In genomic region chr4:41096794-41097193, GRCm38 (mm10) we compare ENCODE assay signal across 14 mouse cellular contexts. TPM values are rescaled to one million over a fixed set of nuclear protein-coding genes. Genes with fewer than 3 reads are reported as not detected.
DNase-seq lines count a peak whose midpoint lies in the region; ATAC-seq and TF ChIP-seq lines count a peak whose summit lies in the region.
"Had no signal": no experiment of that assay in that cellular context is flagged by ENCODE, and none has a peak within 500 bp of the region (broad histone marks: within the 10 kb centered on the region; RNA-seq: fewer than 3 reads in every experiment).

No protein-coding gene starts in this region.

- peak; percentile 50 to 73 for TF ChIP-seq EP300 in MEL (IDR thresholded peaks at IDR 0.05; ENCODE audit: low read depth in 1 of 2, low read length in 2 of 2)

- peak overlapping the region; percentile 58; the same call in 1 of the 2 replicates for H3K4me3 ChIP-seq in hindbrain, embryonic 10.5 days
- no peak overlapping the region for H3K4me3 ChIP-seq in hindbrain, postnatal 0 days (ENCODE audit: low read length)
- H3K4me3 ChIP-seq in MEL (ENCODE audit: control insufficient read depth in 1 of 2, insufficient read depth in 1 of 2, low read depth in 2 of 2, low read length in 2 of 2) = no peak overlapping the region
- H3K4me3 ChIP-seq in limb, embryonic 14.5 days (replicated peaks; ENCODE audit: low read length) = no peak overlapping the region
- peak overlapping the region; percentile 61 for H3K4me3 ChIP-seq in small intestine, adult 2 months (ENCODE audit: low read depth, low read length)
- H3K4me3 ChIP-seq: myocyte had no signal

- H3K79me2 ChIP-seq in MEL (ENCODE audit: control insufficient read depth, insufficient read depth, low read length, poor library complexity) = no peaks in the 10 kb centered on the region

- no peak overlapping the region for H3K27ac ChIP-seq in hindbrain, embryonic 10.5 days
- H3K27ac ChIP-seq in hindbrain, postnatal 0 days = no peak overlapping the region
- no peak overlapping the region for H3K27ac ChIP-seq in MEL (ENCODE audit: control insufficient read depth, low read depth, low read length)
- H3K27ac ChIP-seq in limb, embryonic 14.5 days (replicated peaks; ENCODE audit: low read depth, low read length) = no peak overlapping the region
- H3K27ac ChIP-seq in small intestine, adult 2 months (ENCODE audit: insufficient read depth, low read depth, low read length) = peak overlapping the region; percentile 30; the same call in 1 of the 2 replicates
- H3K27ac ChIP-seq: embryonic facial prominence, embryonic 12.5 days had no signal

- peaks cover 52% of the 10 kb centered on the region for H3K27me3 ChIP-seq in hindbrain, embryonic 10.5 days (ENCODE audit: insufficient read depth, poor library complexity, severe bottlenecking)
- H3K27me3 ChIP-seq in hindbrain, postnatal 0 days (ENCODE audit: insufficient read depth, low read length) = 0 out of 2 replicates have a peak, but pooled peaks cover 6% of the 10 kb centered on the region
- no peaks in the 10 kb centered on the region for H3K27me3 ChIP-seq in MEL (ENCODE audit: control insufficient read depth in 1 of 2, insufficient read depth in 2 of 2, low read length in 2 of 2)
- peaks cover 20% of the 10 kb centered on the region for H3K27me3 ChIP-seq in limb, embryonic 14.5 days (ENCODE audit: control insufficient read depth, insufficient read depth, low read length)
- H3K27me3 ChIP-seq in small intestine, adult 2 months (ENCODE audit: control insufficient read depth, insufficient read depth, low read length) = no peaks in the 10 kb centered on the region; the same call in 1 of the 2 replicates

- H3K4me1 ChIP-seq in hindbrain, embryonic 10.5 days (replicated peaks) = peaks cover 26% of the 10 kb centered on the region
- H3K4me1 ChIP-seq in hindbrain, postnatal 0 days (ENCODE audit: insufficient read depth, low read length) = 0 out of 2 replicates have a peak, but pooled peaks cover 3% of the 10 kb centered on the region
- peaks cover 6 to 22% of the 10 kb centered on the region in 2 experiments for H3K4me1 ChIP-seq in MEL (ENCODE audit: control insufficient read depth in 1 of 2, insufficient read depth in 2 of 2, low read length in 2 of 2)
- peaks cover 16% of the 10 kb centered on the region for H3K4me1 ChIP-seq in limb, embryonic 14.5 days (ENCODE audit: control insufficient read depth, insufficient read depth, low read length)
- peaks cover 35% of the 10 kb centered on the region for H3K4me1 ChIP-seq in small intestine, adult 2 months (ENCODE audit: control insufficient read depth, insufficient read depth, insufficient read length, low read length)

- no peak overlapping the region for H3K9ac ChIP-seq in hindbrain, postnatal 0 days (replicated peaks; ENCODE audit: low read length)
- H3K9ac ChIP-seq in MEL (ENCODE audit: control insufficient read depth, low read depth, low read length, poor library complexity, severe bottlenecking) = 0 out of 2 replicates have a peak overlapping the region, but pooled peaks have one; percentile 4
- H3K9ac ChIP-seq in limb, embryonic 14.5 days (ENCODE audit: low read depth, low read length, severe bottlenecking) = no peak overlapping the region
- H3K9ac ChIP-seq: embryonic facial prominence, embryonic 12.5 days had no signal

- no peak for TF ChIP-seq POLR2A in MEL (IDR thresholded peaks at IDR 0.05; ENCODE audit: control insufficient read depth in 1 of 2, insufficient read depth in 1 of 2, low read depth in 1 of 2, low read length in 2 of 2, poor library complexity in 1 of 2)
- TF ChIP-seq POLR2A in limb, embryonic 14.5 days (IDR thresholded peaks at IDR 0.05; ENCODE audit: borderline replicate concordance, extremely low read depth, insufficient read depth, insufficient read length) = no peak
- TF ChIP-seq POLR2A in small intestine, adult 2 months (IDR thresholded peaks at IDR 0.05; ENCODE audit: low read depth, low read length) = no peak

- DNase-seq in hindbrain, embryonic 10.5 days (ENCODE audit: low spot score) = no peak
- DNase-seq in hindbrain, postnatal 0 days (ENCODE audit: low spot score) = no peak
- peak; percentile 66 for DNase-seq in MEL (ENCODE audit: low read depth, low spot score)
- DNase-seq in limb, embryonic 14.5 days (ENCODE audit: low spot score) = no peak
- no peak for DNase-seq in thymus, postnatal 14 days
- DNase-seq in thymus, postnatal 4 days = no peak
- DNase-seq: cerebellum, adult 18-20 months; heart, postnatal 4 days; thymus, adult 2 months had no signal

- WGBS in hindbrain, embryonic 10.5 days = 80% methylated on average over 5 of the region's 5 CpGs
- 82% methylated on average over 5 of the region's 5 CpGs for WGBS in hindbrain, postnatal 0 days
- 68% methylated on average over 5 of the region's 5 CpGs for WGBS in limb, embryonic 14.5 days
- WGBS in small intestine, adult 2 months = 74% methylated on average over 5 of the region's 5 CpGs

- H3K9me3 ChIP-seq in hindbrain, embryonic 10.5 days = no peaks in the 10 kb centered on the region
- H3K9me3 ChIP-seq in hindbrain, postnatal 0 days (ENCODE audit: low read length) = no peaks in the 10 kb centered on the region
- no peaks in the 10 kb centered on the region for H3K9me3 ChIP-seq in MEL (replicated peaks; ENCODE audit: insufficient read depth, low read length)
- H3K9me3 ChIP-seq in limb, embryonic 14.5 days (ENCODE audit: control insufficient read depth, low read length) = no peaks in the 10 kb centered on the region
- H3K9me3 ChIP-seq: embryonic facial prominence, embryonic 12.5 days had no signal

- TF ChIP-seq CTCF in hindbrain, postnatal 0 days (IDR thresholded peaks at IDR 0.05; ENCODE audit: low read depth) = no peak
- TF ChIP-seq CTCF in MEL (IDR thresholded peaks at IDR 0.05 in 2 of 3, conservative IDR thresholded peaks at IDR 0.05 in 1 of 3; ENCODE audit: control insufficient read depth in 1 of 3, insufficient read depth in 1 of 3, low read depth in 2 of 3, low read length in 3 of 3, poor library complexity in 1 of 3, severe bottlenecking in 1 of 3) = no peak
- no peak for TF ChIP-seq CTCF in small intestine, adult 2 months (IDR thresholded peaks at IDR 0.05; ENCODE audit: extremely low read depth, insufficient read length, insufficient replicate concordance, low read depth, low read length)

- ATAC-seq in hindbrain, postnatal 0 days = no peak
- no peak for ATAC-seq in limb, embryonic 14.5 days (ENCODE audit: low FRiP score, low read depth)

- no peak overlapping the region for H3K4me2 ChIP-seq in hindbrain, postnatal 0 days (ENCODE audit: low read depth, low read length)
- H3K4me2 ChIP-seq in limb, embryonic 14.5 days (replicated peaks; ENCODE audit: low read depth, low read length, severe bottlenecking) = peak overlapping the region; percentile 90; the same call in 1 of the 2 replicates

- no peak for TF ChIP-seq RAD21 in MEL (IDR thresholded peaks at IDR 0.05; ENCODE audit: low read depth, low read length)

- no peaks in the 10 kb centered on the region for H3K36me3 ChIP-seq in hindbrain, embryonic 10.5 days
- no peaks in the 10 kb centered on the region for H3K36me3 ChIP-seq in hindbrain, postnatal 0 days (ENCODE audit: insufficient read depth, low read length)
- peaks cover 0 to 10% of the 10 kb centered on the region in 2 experiments; a peak in 2 of 4 replicates for H3K36me3 ChIP-seq in MEL (ENCODE audit: control insufficient read depth in 1 of 2, insufficient read depth in 2 of 2, low read length in 2 of 2)
- H3K36me3 ChIP-seq in limb, embryonic 14.5 days (ENCODE audit: control insufficient read depth, insufficient read depth, low read length) = no peaks in the 10 kb centered on the region
- no peaks in the 10 kb centered on the region for H3K36me3 ChIP-seq in small intestine, adult 2 months (ENCODE audit: control insufficient read depth, insufficient read depth, low read length)
- H3K36me3 ChIP-seq: embryonic facial prominence, embryonic 12.5 days had no signal

RNA-seq across cellular contexts. Expression of gene Aqp3, which starts 1.2 kb away (rescaled TPM):
- 3.1 and 5.0 TPM in 2 replicates for polyA plus RNA-seq in hindbrain, embryonic 10.5 days (2016; fragmentation: Nextera tagmentation; extraction: Ambion mirVana)
- 0.16 and 0.65 TPM in 2 replicates for total RNA-seq in hindbrain, postnatal 0 days (2014; rRNA removed)
- 0.19 and 0.29 TPM in 2 replicates for polyA plus RNA-seq in hindbrain, postnatal 0 days (2015; fragmentation: Nextera tagmentation; extraction: Ambion mirVana)
- 0.10 and 0.12 TPM in 2 replicates for total RNA-seq in MEL (2012; rRNA removed)
- polyA plus RNA-seq in MEL (2012; ENCODE audit: insufficient read depth in 1 of 2, insufficient read length in 2 of 2, low read depth in 1 of 2, low replicate concordance in 2 of 2, missing spikeins in 1 of 2) = under 1 TPM in 1 of 2 experiments, not detected in 1; 0.42 TPM
- polyA plus RNA-seq in limb, embryonic 14.5 days (2012; rRNA removed) = 56.2 and 72.9 TPM in 2 replicates
- polyA plus RNA-seq in limb, embryonic 14.5 days (2014; fragmentation: Nextera tagmentation; extraction: Ambion mirVana) = 31.5 and 36.6 TPM in 2 replicates
- 100 and 126 TPM in 2 replicates for polyA plus RNA-seq in small intestine, adult 2 months (2012; rRNA removed)
- total RNA-seq: layer of hippocampus, postnatal 25 days; liver, adult 2 months had no signal
- polyA plus RNA-seq: liver, adult 2 months; myocyte had no signal

RNA-seq across cellular contexts. Expression of gene Nol6, which starts 27.5 kb away (rescaled TPM):
- polyA plus RNA-seq in hindbrain, embryonic 10.5 days (2016; fragmentation: Nextera tagmentation; extraction: Ambion mirVana) = 30.7 and 32.8 TPM in 2 replicates
- 67.2 and 70.2 TPM in 2 replicates for total RNA-seq in hindbrain, postnatal 0 days (2014; rRNA removed)
- polyA plus RNA-seq in hindbrain, postnatal 0 days (2015; fragmentation: Nextera tagmentation; extraction: Ambion mirVana) = 28.4 and 32.4 TPM in 2 replicates
- total RNA-seq in MEL (2012; rRNA removed) = 28.1 and 36.6 TPM in 2 replicates
- polyA plus RNA-seq in MEL (2012; ENCODE audit: insufficient read depth in 1 of 2, insufficient read length in 2 of 2, low read depth in 1 of 2, low replicate concordance in 2 of 2, missing spikeins in 1 of 2) = 10 to 100 TPM in 1 of 2 experiments, not detected in 1; 71.2 TPM
- 39.1 and 47.7 TPM in 2 replicates for polyA plus RNA-seq in limb, embryonic 14.5 days (2012; rRNA removed)
- 29.2 and 30.7 TPM in 2 replicates for polyA plus RNA-seq in limb, embryonic 14.5 days (2014; fragmentation: Nextera tagmentation; extraction: Ambion mirVana)
- 10.4 and 16.6 TPM in 2 replicates for polyA plus RNA-seq in small intestine, adult 2 months (2012; rRNA removed)

RNA-seq across cellular contexts. Expression of gene Ube2r2, which starts 38.7 kb away (rescaled TPM):
- polyA plus RNA-seq in hindbrain, embryonic 10.5 days (2016; fragmentation: Nextera tagmentation; extraction: Ambion mirVana) = 91.4 and 95.2 TPM in 2 replicates
- total RNA-seq in hindbrain, postnatal 0 days (2014; rRNA removed) = 27.2 and 30.2 TPM in 2 replicates
- 47.5 and 47.9 TPM in 2 replicates for polyA plus RNA-seq in hindbrain, postnatal 0 days (2015; fragmentation: Nextera tagmentation; extraction: Ambion mirVana)
- 24.5 and 28.2 TPM in 2 replicates for total RNA-seq in MEL (2012; rRNA removed)
- polyA plus RNA-seq in MEL (2012; ENCODE audit: insufficient read depth in 1 of 2, insufficient read length in 2 of 2, low read depth in 1 of 2, low replicate concordance in 2 of 2, missing spikeins in 1 of 2) = 10 to 100 TPM; 70.1 to 94.1 TPM
- polyA plus RNA-seq in limb, embryonic 14.5 days (2012; rRNA removed) = 110 and 182 TPM in 2 replicates
- polyA plus RNA-seq in limb, embryonic 14.5 days (2014; fragmentation: Nextera tagmentation; extraction: Ambion mirVana) = 96.6 and 108 TPM in 2 replicates
- polyA plus RNA-seq in small intestine, adult 2 months (2012; rRNA removed) = 9.2 and 25.3 TPM in 2 replicates

RNA-seq across cellular contexts. Expression of gene Aqp7, which starts 48.9 kb away (rescaled TPM):
- polyA plus RNA-seq in hindbrain, embryonic 10.5 days (2016; fragmentation: Nextera tagmentation; extraction: Ambion mirVana) = 0.12 TPM in 1 of 2 replicates, not detected in the other
- not detected in 2 replicates for total RNA-seq in hindbrain, postnatal 0 days (2014; rRNA removed)
- polyA plus RNA-seq in hindbrain, postnatal 0 days (2015; fragmentation: Nextera tagmentation; extraction: Ambion mirVana) = 0.06 TPM in 1 of 2 replicates, not detected in the other
- not detected in 2 replicates for total RNA-seq in MEL (2012; rRNA removed)
- polyA plus RNA-seq in MEL (2012; ENCODE audit: insufficient read depth in 1 of 2, insufficient read length in 2 of 2, low read depth in 1 of 2, low replicate concordance in 2 of 2, missing spikeins in 1 of 2) = under 1 TPM in 1 of 2 experiments, not detected in 1; 0.06 TPM
- polyA plus RNA-seq in limb, embryonic 14.5 days (2012; rRNA removed) = 0.09 and 0.13 TPM in 2 replicates
- 0.18 TPM in 1 of 2 replicates, not detected in the other for polyA plus RNA-seq in limb, embryonic 14.5 days (2014; fragmentation: Nextera tagmentation; extraction: Ambion mirVana)
- 7.3 and 21.5 TPM in 2 replicates for polyA plus RNA-seq in small intestine, adult 2 months (2012; rRNA removed)
- total RNA-seq: layer of hippocampus, postnatal 25 days had no signal
- polyA plus RNA-seq: embryonic facial prominence, embryonic 12.5 days; myocyte had no signal

Comparison
In these comparisons a context has a peak if more than half of its experiments do, and no peak if none do; other contexts are left out.
1. H3K4me3 ChIP-seq: peak in hindbrain, embryonic 10.5 days (single experiment) and small intestine, adult 2 months (single experiment); none in hindbrain, postnatal 0 days (single experiment), MEL (0 of 2) and limb, embryonic 14.5 days (single experiment).